Mouse (Mus musculus) gastrocnemius, adult 18-20 months (tissue): Measurements from ENCODE around the gene Cyyr1. TPM values are rescaled to one million over a fixed set of nuclear protein-coding genes. Genes with fewer than 3 reads are reported as not detected.
"Not testable (repeated sequence)": the region's sequence is repeated elsewhere in the genome, so short reads cannot be mapped to it uniquely, and the experiment has no call there.

Source experiments
- DNase-seq: peaks from one replicate; pipeline ENCODE4 v3.0.0; 2021; ENCODE audit warnings: low spot score
- long read RNA-seq, 2 experiments: library from polyadenylated mRNA; stranded (forward); transcript quantifications; one replicate each; pipeline ENCODE4 v2.0.0; 2021
- total RNA-seq, 2 experiments: library from RNA; stranded (reverse); gene quantifications; 2 replicates each; pipeline ENCODE4 v1.2.3; 2021

The Cyyr1 gene
- total RNA-seq, result 10 to 100 TPM in 1 of 2 experiments, 1 to 10 TPM in 1; 8.0 to 11.5 TPM
- long read RNA-seq, experiment 1, full-length matches to known transcripts, result 1 of 3 reads
- long read RNA-seq, experiment 1, partial matches to known transcripts, result 0 of 3 reads
- long read RNA-seq, experiment 1, other reads (novel, unspliced or antisense), result 2 of 3 reads
- long read RNA-seq, experiment 2, full-length matches to known transcripts, result 2 of 6 reads
- long read RNA-seq, experiment 2, partial matches to known transcripts, result 0 of 6 reads
- long read RNA-seq, experiment 2, other reads (novel, unspliced or antisense), result 4 of 6 reads

GRCm38 (mm10) chr16:85553297-85553696 is at the start of gene Cyyr1:
Cyyr1 (minus strand) TSS chr16:85553397.
- DNase-seq, result not testable (repeated sequence)

DNA sequence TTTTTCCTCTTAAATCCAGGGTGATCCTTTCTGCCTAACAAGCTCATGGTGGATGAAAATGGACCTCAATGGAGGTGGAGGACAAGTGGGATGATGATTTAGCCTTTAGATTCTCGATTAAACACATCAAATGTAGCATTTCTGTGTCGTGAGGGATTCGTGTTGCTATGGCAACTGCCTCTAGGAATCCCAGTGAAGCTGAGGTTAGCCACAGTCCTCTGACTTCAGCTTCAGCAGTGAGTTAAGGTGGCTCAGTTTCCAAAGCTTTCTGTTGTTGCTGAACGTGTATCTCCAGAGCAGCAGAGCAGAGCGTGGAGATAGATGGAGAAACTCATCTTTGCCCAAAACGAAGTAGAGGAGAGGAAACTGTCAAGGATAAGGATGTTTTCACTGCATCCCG is 35.6 kb upstream of the Cyyr1 start:
- no peak for DNase-seq

- no peak for DNase-seq
Measured at GRCm38 (mm10) chr16:85587573-85588226, 34.5 kb upstream of the Cyyr1 start.

DNA sequence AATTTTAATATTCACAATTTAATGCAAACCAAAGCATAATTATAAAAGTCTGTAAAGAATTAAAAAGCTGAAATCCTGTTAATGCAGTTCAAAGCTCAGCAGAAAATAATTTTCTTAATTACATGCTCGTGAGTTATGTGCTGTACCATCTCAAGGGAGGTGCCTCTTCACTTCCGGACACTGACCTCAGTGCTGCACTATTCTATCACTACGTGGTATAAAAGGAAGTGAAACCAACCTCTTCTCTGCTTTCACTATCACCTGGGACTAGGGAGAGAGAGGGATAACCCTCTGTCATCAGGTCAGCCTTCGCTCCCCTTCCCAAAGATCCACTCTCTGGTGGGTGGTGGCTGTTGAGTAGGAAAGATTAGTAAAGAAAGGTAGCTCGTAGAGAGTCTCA is 13.3 kb upstream of the Cyyr1 start:
- DNase-seq, result no peak

GRCm38 (mm10) chr16:85553838-85554237 is 641 bp upstream of the Cyyr1 start:
- no peak for DNase-seq

DNA sequence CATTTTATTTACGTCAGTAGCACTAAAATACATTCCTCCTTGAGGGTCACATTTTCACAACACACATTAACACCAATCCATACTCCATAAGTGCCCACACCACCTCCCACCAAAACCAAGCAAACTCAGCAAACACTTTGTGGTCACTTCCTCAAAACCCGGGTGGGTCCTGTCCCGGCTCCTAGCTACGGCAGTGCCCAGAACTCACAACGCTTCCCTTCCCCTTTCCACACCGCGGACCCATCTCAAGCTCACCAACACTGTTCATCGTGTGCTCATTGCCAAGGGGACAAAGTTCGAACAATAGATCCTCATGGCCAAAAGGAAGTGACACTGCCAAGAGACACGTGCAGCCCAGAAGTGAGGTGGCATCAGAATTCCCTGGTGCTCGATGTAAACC is 1.2 kb downstream of the Cyyr1 start:
- not testable (repeated sequence) for DNase-seq

GRCm38 (mm10) chr16:85549971-85550567 is 3.1 kb downstream of the Cyyr1 start:
- DNase-seq, result no peak

GRCm38 (mm10) chr16:85546519-85546918 is 6.7 kb downstream of the Cyyr1 start:
- no peak for DNase-seq

DNA sequence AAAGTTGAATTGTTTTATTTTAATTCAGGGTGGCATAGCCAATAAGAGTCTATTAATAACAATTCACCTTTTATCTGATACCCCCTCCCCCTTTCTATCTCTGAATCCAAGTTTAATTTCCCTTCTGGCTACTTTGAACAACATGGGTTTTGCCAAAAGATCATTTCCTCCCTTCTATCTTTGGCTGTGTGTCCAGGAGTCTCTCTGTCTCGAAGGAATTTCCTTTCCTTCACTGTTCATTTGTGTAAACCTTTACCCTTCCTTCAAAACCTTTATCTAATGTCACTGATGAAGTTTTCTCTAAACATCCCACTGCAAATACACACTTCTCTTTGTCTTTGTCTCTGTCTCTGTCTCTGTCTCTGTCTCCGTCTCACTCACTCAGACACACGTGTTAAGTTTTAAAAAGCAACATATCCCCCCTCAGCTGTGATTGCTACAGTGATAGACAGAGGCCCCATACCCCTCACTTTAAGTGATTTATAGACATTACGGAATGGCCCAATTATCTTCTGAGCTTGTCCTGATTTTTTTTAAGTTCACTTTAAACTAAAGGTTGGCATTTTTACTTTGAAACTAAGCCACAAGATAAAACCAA is 11.4 kb downstream of the Cyyr1 start:
- DNase-seq, result no peak

DNA sequence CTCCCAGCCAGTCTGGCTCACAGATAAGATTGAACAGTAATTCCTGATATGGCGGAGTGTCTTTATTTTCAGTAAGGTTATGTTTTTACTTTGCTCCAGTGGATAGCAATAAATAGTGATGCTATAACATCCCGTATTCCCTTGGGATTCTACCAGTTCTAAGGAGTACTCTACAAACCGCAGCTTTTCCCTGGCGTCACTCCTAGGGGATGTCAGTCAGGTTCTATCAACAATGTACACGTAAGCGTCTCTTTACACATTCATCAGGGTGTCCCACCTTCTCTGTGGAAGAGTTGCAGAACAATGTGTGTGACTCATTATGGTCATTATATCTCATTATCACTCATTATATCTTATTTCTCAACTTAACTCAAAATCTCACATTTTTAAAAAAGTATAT is 12.2 kb downstream of the Cyyr1 start:
- DNase-seq, result no peak

DNA sequence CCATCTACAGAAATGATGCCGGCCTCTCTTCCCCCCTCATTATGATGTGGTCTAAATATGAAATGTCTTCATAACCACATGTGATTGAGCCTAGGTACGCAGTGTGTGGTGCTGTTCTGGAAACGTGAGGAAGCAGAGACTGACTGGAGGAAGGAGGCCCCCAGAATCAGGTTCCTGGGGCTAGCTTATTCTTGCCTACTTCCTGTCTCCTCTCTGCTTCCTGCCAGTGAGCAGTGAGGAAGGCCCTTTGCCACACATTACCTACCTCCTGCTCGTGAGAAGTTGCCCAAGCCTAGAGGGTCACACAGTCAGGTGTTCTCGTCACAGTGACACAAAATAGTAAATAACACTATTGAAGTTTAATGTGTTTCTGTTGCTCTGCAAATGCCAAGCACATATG is 14.8 kb downstream of the Cyyr1 start:
- DNase-seq, result no peak

DNA sequence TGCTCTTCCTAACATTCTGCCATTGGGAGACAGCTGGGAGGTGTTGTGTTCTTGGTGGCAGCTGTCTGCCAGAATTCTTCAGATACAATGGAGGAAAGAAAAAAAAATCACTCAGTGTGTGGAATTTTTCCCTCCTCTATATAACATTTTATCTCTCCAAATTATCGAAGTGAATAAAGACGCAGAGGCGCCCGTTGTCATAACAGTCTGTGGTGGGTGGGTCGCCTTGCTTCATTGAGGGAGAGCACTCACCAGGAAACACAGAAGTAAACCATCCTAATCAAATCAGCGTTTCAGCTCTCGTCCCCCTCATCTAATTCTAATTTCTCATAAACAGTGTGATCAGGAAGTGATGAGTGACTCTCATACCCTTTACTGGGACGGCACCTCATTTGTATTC is 17.1 kb downstream of the Cyyr1 start:
- no peak for DNase-seq

DNA sequence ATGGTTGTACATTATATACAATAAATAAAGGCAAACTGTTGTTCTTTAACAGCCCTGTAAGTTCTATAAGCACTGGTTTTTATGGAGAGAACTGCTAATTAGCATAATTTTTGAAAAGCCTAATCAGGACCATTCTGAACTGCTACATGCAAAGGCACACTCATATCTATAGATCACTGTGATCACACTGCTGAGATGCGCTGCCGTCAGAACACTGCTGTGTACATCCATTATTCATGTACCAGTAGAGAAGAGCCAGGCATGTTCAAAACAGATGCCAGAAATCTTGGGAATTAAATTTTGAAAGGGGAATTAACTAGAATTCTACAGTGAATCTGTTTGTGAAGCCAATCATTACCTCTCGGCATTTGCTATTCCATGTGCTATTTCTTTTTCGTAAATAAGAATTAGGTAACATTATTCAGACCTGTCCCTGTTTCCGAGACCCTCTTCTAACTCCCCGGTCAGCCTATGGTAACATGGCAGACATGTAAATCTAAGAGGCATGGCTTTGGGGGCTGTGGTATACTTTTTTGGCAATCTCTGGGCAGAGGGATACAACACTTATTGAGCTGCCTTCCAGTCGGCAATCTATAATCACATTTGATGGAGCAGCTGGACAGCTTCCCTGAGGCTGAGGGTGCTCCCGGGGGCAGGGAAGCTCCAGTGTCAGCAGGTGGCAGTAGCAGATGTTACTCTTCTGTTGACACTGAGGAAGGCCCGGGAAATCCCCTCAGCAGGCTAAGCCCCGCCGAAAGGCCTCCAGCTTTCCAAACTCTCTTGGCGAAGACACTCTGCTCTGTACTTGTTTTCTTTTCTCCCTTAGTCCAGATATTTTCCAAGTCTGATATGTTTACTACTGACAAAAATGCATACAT is 25.2 kb downstream of the Cyyr1 start:
- no peak for DNase-seq

DNA sequence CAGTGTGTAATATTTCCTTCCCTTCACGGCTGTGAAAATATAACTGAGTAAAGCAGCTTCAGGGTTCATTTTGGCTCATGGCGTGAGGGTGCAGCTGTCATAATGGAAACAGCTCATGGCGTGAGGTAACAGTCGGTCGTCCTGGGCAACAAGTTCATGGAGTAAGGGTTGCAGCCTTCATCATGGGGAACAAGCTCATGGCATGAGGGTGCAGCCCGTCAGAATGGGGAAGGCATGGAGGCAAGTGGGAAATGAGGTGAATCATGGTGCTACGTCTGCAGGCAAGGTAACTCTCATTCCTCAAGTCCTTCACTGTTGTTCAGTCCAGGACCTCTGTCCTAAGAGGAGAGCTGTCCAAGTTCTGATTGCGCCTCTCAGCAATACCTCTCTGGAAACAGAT is 28.6 kb downstream of the Cyyr1 start:
- no peak for DNase-seq

- DNase-seq, result no peak
Measured at GRCm38 (mm10) chr16:85507264-85507663, 45.9 kb downstream of the Cyyr1 start.

DNA sequence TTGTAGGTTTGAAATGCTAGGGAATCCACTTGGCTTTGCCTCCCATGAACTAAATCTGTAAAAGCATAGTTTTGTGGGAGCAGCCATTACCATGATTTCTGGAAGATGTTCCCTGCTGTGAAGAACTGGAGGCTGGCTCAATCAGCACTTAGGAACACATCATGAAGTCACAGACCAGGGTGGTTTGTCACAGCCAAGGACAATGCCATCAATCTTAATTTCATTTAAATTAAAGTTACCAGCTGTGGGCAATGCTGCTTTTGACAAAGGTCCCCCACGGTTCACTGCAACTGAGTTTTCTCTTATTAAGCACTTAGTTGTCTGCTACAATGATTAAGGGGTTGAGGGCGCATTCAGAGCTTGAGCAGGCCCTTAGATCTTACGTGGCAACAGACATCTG is 48.1 kb downstream of the Cyyr1 start:
- DNase-seq, result no peak

GRCm38 (mm10) chr16:85503416-85503815 is 49.8 kb downstream of the Cyyr1 start:
- DNase-seq, result no peak

DNA sequence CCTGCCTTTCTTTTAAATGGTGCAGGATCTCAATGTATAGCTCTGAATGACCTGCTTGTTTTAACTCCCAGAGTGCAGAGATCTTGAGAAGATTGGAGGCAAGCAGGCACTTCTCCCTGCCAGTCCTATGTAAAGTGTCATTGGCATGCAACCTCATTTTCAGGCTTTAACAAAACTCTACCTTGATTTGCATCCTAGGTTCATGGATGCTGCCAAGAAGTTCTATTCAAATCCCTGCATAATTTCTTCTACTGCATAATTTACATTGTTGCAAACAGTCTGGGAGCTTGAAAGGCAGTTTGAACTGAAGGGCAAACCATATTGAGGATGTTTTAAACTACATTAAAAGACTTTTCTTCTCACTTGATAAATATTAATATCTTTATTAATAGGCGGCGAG is 57.4 kb downstream of the Cyyr1 start:
- DNase-seq, result no peak

DNA sequence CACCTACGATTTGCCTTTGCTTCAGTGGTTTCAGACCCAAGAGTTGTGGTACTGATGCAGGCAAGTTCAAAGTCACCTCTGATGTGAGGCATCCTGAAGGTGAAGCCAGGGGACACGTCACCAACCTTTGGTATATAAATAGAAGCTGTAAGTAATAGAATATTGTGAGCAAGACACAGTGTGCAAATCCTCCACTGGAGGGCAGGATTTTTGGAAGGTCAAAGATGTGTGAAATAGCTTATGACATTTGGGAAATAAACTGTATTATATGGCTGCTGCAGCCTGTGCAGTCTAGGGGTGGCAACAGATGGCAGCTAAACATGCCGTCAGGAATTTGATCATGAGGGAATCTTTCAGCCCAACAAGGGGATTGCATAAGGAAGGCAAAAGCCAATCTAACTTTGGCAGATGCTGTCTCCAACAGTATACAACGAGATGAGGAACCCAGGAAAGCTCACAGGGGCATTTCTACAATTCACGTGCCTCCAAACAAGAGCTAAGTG is 65.0 kb downstream of the Cyyr1 start:
- DNase-seq, result no peak

DNA sequence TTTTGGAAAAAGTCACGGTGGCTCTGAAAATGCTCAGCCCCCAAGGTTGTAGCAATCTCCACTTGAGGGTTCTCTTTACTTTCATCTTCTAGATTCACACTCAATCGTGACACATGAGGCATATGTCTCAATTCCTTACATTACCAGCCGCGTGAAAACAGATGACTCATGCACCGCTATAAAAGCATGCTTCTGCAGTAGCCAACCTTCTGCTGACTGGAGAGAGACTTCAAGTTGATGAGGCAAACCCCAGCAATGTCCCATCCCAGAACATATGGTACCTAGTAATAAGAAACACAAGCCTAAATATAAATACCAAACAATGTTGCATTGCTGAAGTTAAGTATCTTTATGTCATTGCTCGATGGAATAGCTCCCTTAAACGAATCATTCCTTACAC is 65.9 kb downstream of the Cyyr1 start:
- no peak for DNase-seq

- DNase-seq, result no peak
Measured at GRCm38 (mm10) chr16:85484557-85484956, 68.6 kb downstream of the Cyyr1 start.
